18 mouse cellular contexts compared by ENCODE assay signal in the genomic region with DNA sequence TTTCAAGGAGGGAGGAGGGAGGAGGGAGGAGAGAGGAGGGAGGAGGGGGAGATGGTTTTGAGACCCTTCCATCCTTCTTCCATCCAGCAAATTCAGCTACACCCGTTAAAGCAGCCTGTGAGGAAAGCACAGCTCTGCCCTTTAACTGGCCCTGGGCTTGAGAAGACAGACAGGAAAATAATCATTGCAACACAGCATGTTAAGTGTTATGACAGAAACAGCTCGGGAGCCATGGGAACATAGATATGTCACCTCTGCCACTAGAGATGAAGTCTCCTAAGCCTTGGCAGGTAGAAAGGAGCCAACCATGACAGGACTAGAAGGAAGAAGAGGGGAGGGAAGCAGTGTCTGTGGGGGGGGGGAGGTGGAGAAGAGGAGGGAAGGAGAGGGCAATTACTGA. TPM values are rescaled to one million over a fixed set of nuclear protein-coding genes. Genes with fewer than 3 reads are reported as not detected.
"Had no signal": no experiment of that assay in that cellular context is flagged by ENCODE, and none has a peak within 500 bp of the region (broad histone marks: within the 10 kb centered on the region; RNA-seq: fewer than 3 reads in every experiment).

No protein-coding gene starts in this region.

- ATAC-seq: midbrain, embryonic 16.5 days had no signal

- H3K4me3 ChIP-seq: midbrain, embryonic 10.5 days; midbrain, embryonic 12.5 days; myocyte; neural tube, embryonic 13.5 days; neural tube, embryonic 15.5 days; stomach, embryonic 15.5 days had no signal

- H3K9me3 ChIP-seq: midbrain, embryonic 10.5 days; midbrain, embryonic 12.5 days; neural tube, embryonic 13.5 days; neural tube, embryonic 15.5 days; stomach, embryonic 15.5 days had no signal

- H3K27ac ChIP-seq: liver, embryonic 14.5 days; midbrain, embryonic 10.5 days; midbrain, embryonic 12.5 days; neural tube, embryonic 13.5 days; neural tube, embryonic 15.5 days; stomach, embryonic 15.5 days; stomach, postnatal 0 days had no signal

- DNase-seq: lung, adult 18-20 months; lung, embryonic 14.5 days; lung, postnatal 4 days; midbrain, embryonic 14.5 days; right cerebral cortex, postnatal 14 days; thymus, adult 2 months; thymus, postnatal 25 days; thymus, postnatal 4 days had no signal

- H3K4me1 ChIP-seq: neural tube, embryonic 13.5 days; neural tube, embryonic 15.5 days; stomach, embryonic 15.5 days had no signal

- H3K27me3 ChIP-seq: stomach, embryonic 15.5 days had no signal

- H3K4me2 ChIP-seq: lung, embryonic 14.5 days; midbrain, embryonic 12.5 days; neural tube, embryonic 13.5 days; neural tube, embryonic 15.5 days; stomach, embryonic 15.5 days had no signal

- H3K9ac ChIP-seq: liver, embryonic 14.5 days; lung, embryonic 14.5 days; midbrain, embryonic 12.5 days; neural tube, embryonic 13.5 days; neural tube, embryonic 15.5 days; stomach, embryonic 15.5 days had no signal

- H3K36me3 ChIP-seq: midbrain, embryonic 10.5 days; midbrain, embryonic 12.5 days; neural tube, embryonic 13.5 days; neural tube, embryonic 15.5 days; stomach, embryonic 15.5 days had no signal

RNA-seq across cellular contexts. Expression of a gene that starts 31.4 kb away (rescaled TPM):
- total RNA-seq: megakaryocyte-erythroid progenitor cell, adult 5-6 weeks had no signal
